Mouse (Mus musculus): ENCODE measurements at regions not wholly inside any gene's neighbourhood (a gene's known extent, or its start where the extent isn't known, plus 50 kb on each side); places are given as distances from the start of the nearest gene placed in this dataset.

GRCm38 (mm10) chr13:71403654-71404560 lies 559.6 kb downstream of the Irx1 start:
- WGBS (ENCODE audit: insufficient replicate concordance) = 61% methylated on average over 21 of the region's 21 CpGs
- Histone ChIP-seq H3K9ac (ENCODE audit: low read depth, low read length) (no peak overlapping the region), H3K36me3 (ENCODE audit: control insufficient read depth, insufficient read depth) (no peaks in the 10 kb centered on the region), H3K4me2 (ENCODE audit: low read depth, low read length) (no peak overlapping the region), H3K9me3 (replicated peaks; ENCODE audit: control insufficient read depth, low read length) (no peaks in the 10 kb centered on the region), H3K4me3 (ENCODE audit: low read depth, low read length) (no peak overlapping the region), H3K27me3 (ENCODE audit: control insufficient read depth, insufficient read depth, low read depth, low read length) (no peaks in the 10 kb centered on the region), H3K4me1 (ENCODE audit: control insufficient read depth, low read depth, low read length) (no peaks in the 10 kb centered on the region), H3K27ac (ENCODE audit: low read length) (no peak overlapping the region)
- ATAC-seq (ENCODE audit: low read depth) = no peak

GRCm38 (mm10) chr13:71393716-71394309 lies 552.2 kb upstream of the Adamts16 start:
- no peaks in the 10 kb centered on the region for H3K27me3 ChIP-seq (ENCODE audit: control insufficient read depth, insufficient read depth, low read depth, low read length)
- no peak overlapping the region for H3K9ac ChIP-seq (ENCODE audit: low read depth, low read length)
- no peak for ATAC-seq (ENCODE audit: low read depth)
- no peak overlapping the region for H3K4me2 ChIP-seq (ENCODE audit: low read depth, low read length)
- H3K9me3 ChIP-seq (replicated peaks; ENCODE audit: control insufficient read depth, low read length) = no peaks in the 10 kb centered on the region
- H3K27ac ChIP-seq (ENCODE audit: low read length) = no peak overlapping the region
- no peaks in the 10 kb centered on the region for H3K4me1 ChIP-seq (ENCODE audit: control insufficient read depth, low read depth, low read length)
- no peak overlapping the region for H3K4me3 ChIP-seq (ENCODE audit: low read depth, low read length)
- no peaks in the 10 kb centered on the region for H3K36me3 ChIP-seq (ENCODE audit: control insufficient read depth, insufficient read depth)
- 69% methylated on average over 10 of the region's 10 CpGs for WGBS (ENCODE audit: insufficient replicate concordance)

GRCm38 (mm10) chr13:71378641-71379040 lies 537.0 kb upstream of the Adamts16 start:
- no peak overlapping the region for H3K9ac ChIP-seq (ENCODE audit: low read depth, low read length)
- H3K4me2 ChIP-seq (ENCODE audit: low read depth, low read length) = no peak overlapping the region
- no peaks in the 10 kb centered on the region for H3K36me3 ChIP-seq (ENCODE audit: control insufficient read depth, insufficient read depth)
- H3K27me3 ChIP-seq (ENCODE audit: control insufficient read depth, insufficient read depth, low read depth, low read length) = no peaks in the 10 kb centered on the region
- 52% methylated on average over 2 of the region's 2 CpGs for WGBS (ENCODE audit: insufficient replicate concordance)
- no peak overlapping the region for H3K27ac ChIP-seq (ENCODE audit: low read length)
- H3K4me3 ChIP-seq (ENCODE audit: low read depth, low read length) = no peak overlapping the region
- no peak for ATAC-seq (ENCODE audit: low read depth)
- no peaks in the 10 kb centered on the region for H3K4me1 ChIP-seq (ENCODE audit: control insufficient read depth, low read depth, low read length)
- no peaks in the 10 kb centered on the region for H3K9me3 ChIP-seq (replicated peaks; ENCODE audit: control insufficient read depth, low read length)

GRCm38 (mm10) chr13:71375909-71376606 lies 534.4 kb upstream of the Adamts16 start:
- Histone ChIP-seq H3K27me3 (ENCODE audit: control insufficient read depth, insufficient read depth, low read depth, low read length) (no peaks in the 10 kb centered on the region), H3K36me3 (ENCODE audit: control insufficient read depth, insufficient read depth) (no peaks in the 10 kb centered on the region), H3K9me3 (replicated peaks; ENCODE audit: control insufficient read depth, low read length) (no peaks in the 10 kb centered on the region), H3K4me2 (ENCODE audit: low read depth, low read length) (no peak overlapping the region), H3K4me1 (ENCODE audit: control insufficient read depth, low read depth, low read length) (no peaks in the 10 kb centered on the region), H3K9ac (ENCODE audit: low read depth, low read length) (no peak overlapping the region), H3K4me3 (ENCODE audit: low read depth, low read length) (no peak overlapping the region), H3K27ac (ENCODE audit: low read length) (no peak overlapping the region)
- 54% methylated on average over 9 of the region's 9 CpGs for WGBS (ENCODE audit: insufficient replicate concordance)
- ATAC-seq (ENCODE audit: low read depth) = no peak

GRCm38 (mm10) chr13:71372701-71373685 lies 531.4 kb upstream of the Adamts16 start:
- Histone ChIP-seq H3K27me3 (ENCODE audit: control insufficient read depth, insufficient read depth, low read depth, low read length) (no peaks in the 10 kb centered on the region), H3K36me3 (ENCODE audit: control insufficient read depth, insufficient read depth) (no peaks in the 10 kb centered on the region), H3K4me1 (ENCODE audit: control insufficient read depth, low read depth, low read length) (no peaks in the 10 kb centered on the region), H3K27ac (ENCODE audit: low read length) (no peak overlapping the region), H3K9ac (ENCODE audit: low read depth, low read length) (no peak overlapping the region), H3K9me3 (replicated peaks; ENCODE audit: control insufficient read depth, low read length) (no peaks in the 10 kb centered on the region), H3K4me3 (ENCODE audit: low read depth, low read length) (no peak overlapping the region), H3K4me2 (ENCODE audit: low read depth, low read length) (no peak overlapping the region)
- no peak for ATAC-seq (ENCODE audit: low read depth)
- 40% methylated on average over 10 of the region's 10 CpGs for WGBS (ENCODE audit: insufficient replicate concordance)

- no peak for ATAC-seq (ENCODE audit: low read depth)
- no peak overlapping the region for H3K4me2 ChIP-seq (ENCODE audit: low read depth, low read length)
- no peaks in the 10 kb centered on the region for H3K9me3 ChIP-seq (replicated peaks; ENCODE audit: control insufficient read depth, low read length)
- no peak overlapping the region for H3K27ac ChIP-seq (ENCODE audit: low read length)
- H3K9ac ChIP-seq (ENCODE audit: low read depth, low read length) = no peak overlapping the region
- WGBS (ENCODE audit: insufficient replicate concordance) = 52% methylated on average over 3 of the region's 3 CpGs
- no peaks in the 10 kb centered on the region for H3K27me3 ChIP-seq (ENCODE audit: control insufficient read depth, insufficient read depth, low read depth, low read length)
- no peaks in the 10 kb centered on the region for H3K36me3 ChIP-seq (ENCODE audit: control insufficient read depth, insufficient read depth)
- H3K4me3 ChIP-seq (ENCODE audit: low read depth, low read length) = no peak overlapping the region
- H3K4me1 ChIP-seq (ENCODE audit: control insufficient read depth, low read depth, low read length) = no peaks in the 10 kb centered on the region
Observed at GRCm38 (mm10) chr13:71369832-71370231, 528.2 kb upstream of the Adamts16 start.

GRCm38 (mm10) chr13:71365261-71365660 lies 523.6 kb upstream of the Adamts16 start:
- H3K36me3 ChIP-seq (ENCODE audit: control insufficient read depth, insufficient read depth) = no peaks in the 10 kb centered on the region
- no peak overlapping the region for H3K4me3 ChIP-seq (ENCODE audit: low read depth, low read length)
- H3K4me1 ChIP-seq (ENCODE audit: control insufficient read depth, low read depth, low read length) = no peaks in the 10 kb centered on the region
- H3K27ac ChIP-seq (ENCODE audit: low read length) = no peak overlapping the region
- no peak overlapping the region for H3K4me2 ChIP-seq (ENCODE audit: low read depth, low read length)
- H3K9me3 ChIP-seq (replicated peaks; ENCODE audit: control insufficient read depth, low read length) = no peaks in the 10 kb centered on the region
- H3K9ac ChIP-seq (ENCODE audit: low read depth, low read length) = no peak overlapping the region
- H3K27me3 ChIP-seq (ENCODE audit: control insufficient read depth, insufficient read depth, low read depth, low read length) = no peaks in the 10 kb centered on the region
- 54% methylated on average over 3 of the region's 3 CpGs for WGBS (ENCODE audit: insufficient replicate concordance)
- no peak for ATAC-seq (ENCODE audit: low read depth)

GRCm38 (mm10) chr13:71362311-71362710 lies 520.7 kb upstream of the Adamts16 start:
- Histone ChIP-seq H3K9me3 (replicated peaks; ENCODE audit: control insufficient read depth, low read length) (no peaks in the 10 kb centered on the region), H3K4me3 (ENCODE audit: low read depth, low read length) (no peak overlapping the region), H3K4me1 (ENCODE audit: control insufficient read depth, low read depth, low read length) (no peaks in the 10 kb centered on the region), H3K27ac (ENCODE audit: low read length) (no peak overlapping the region), H3K9ac (ENCODE audit: low read depth, low read length) (no peak overlapping the region), H3K4me2 (ENCODE audit: low read depth, low read length) (no peak overlapping the region), H3K27me3 (ENCODE audit: control insufficient read depth, insufficient read depth, low read depth, low read length) (no peaks in the 10 kb centered on the region), H3K36me3 (ENCODE audit: control insufficient read depth, insufficient read depth) (no peaks in the 10 kb centered on the region)
- 65% methylated on average over 5 of the region's 5 CpGs for WGBS (ENCODE audit: insufficient replicate concordance)
- ATAC-seq (ENCODE audit: low read depth) = no peak
